Mouse (Mus musculus) kidney, embryonic 15.5 days (tissue): Measurements from ENCODE around the gene Cyb5r3. TPM values are rescaled to one million over a fixed set of nuclear protein-coding genes. Genes with fewer than 3 reads are reported as not detected.
A peak's percentile ranks its signal among the peaks of the same experiment; 100 is the strongest.

Experiments used
- ATAC-seq: fragments of 200-750 bp; cut with Nextera tagmentation; replicated peaks from 2 replicates; pipeline ENCODE4 v1.8.0; 2017; ENCODE audit warnings: moderate TSS enrichment; ENCODE audit not compliant: low FRiP score
- H3K27ac ChIP-seq: fragments of 300-500 bp; sonication (generic); 2 replicates; pipeline ENCODE4 v1.5.1; 2015; ENCODE audit warnings: mild to moderate bottlenecking, inconsistent platforms
- H3K27me3 ChIP-seq: fragments of 300-500 bp; sonication (generic); 2 replicates; pipeline ENCODE4 v1.6.1; 2015; ENCODE audit warnings: inconsistent platforms
- H3K36me3 ChIP-seq: fragments of 300-500 bp; sonication (generic); 2 replicates; pipeline ENCODE4 v1.6.1; 2015; ENCODE audit warnings: inconsistent platforms
- H3K4me1 ChIP-seq: fragments of 300-500 bp; sonication (generic); 2 replicates; pipeline ENCODE4 v1.6.1; 2015; ENCODE audit warnings: inconsistent platforms
- H3K4me2 ChIP-seq: fragments of 300-500 bp; sonication (generic); 2 replicates; pipeline ENCODE4 v1.6.1; 2015; ENCODE audit warnings: moderate library complexity, mild to moderate bottlenecking, inconsistent platforms
- H3K4me3 ChIP-seq: fragments of 300-500 bp; sonication (generic); replicated peaks from 2 replicates; pipeline ENCODE4 v1.5.1; 2015; ENCODE audit warnings: mild to moderate bottlenecking, inconsistent platforms
- H3K9ac ChIP-seq: fragments of 300-500 bp; sonication (generic); 2 replicates; pipeline ENCODE4 v1.6.1; 2015; ENCODE audit warnings: mild to moderate bottlenecking, inconsistent platforms
- H3K9me3 ChIP-seq: fragments of 300-500 bp; sonication (generic); replicated peaks from 2 replicates; pipeline ENCODE4 v1.6.1; 2016; ENCODE audit warnings: inconsistent platforms
- WGBS: fragments of 180-500 bp; shearing (Covaris S2); methylation state at CpG from one replicate; pipeline ENCODE4 v1.1.7; 2015; ENCODE audit warnings: mixed read lengths; 5-methylcytosine and 5-hydroxymethylcytosine counted together
- polyA plus RNA-seq: library from polyadenylated mRNA; unstranded; fragments of >200 nt; fragmentation: Nextera tagmentation; extraction: Ambion mirVana; gene quantifications from 2 replicates; pipeline ENCODE4 v1.2.1, GENCODE M21; 2015

Gene Cyb5r3
- polyA plus RNA-seq, 1 experiment from 2014 or later: 166 TPM

GRCm38 (mm10) chr15:83167550-83168065, 4.8 kb downstream of the Cyb5r3 start:
- H3K4me1 ChIP-seq: peaks cover 63% of the 10 kb centered on the region
- peak overlapping the region; percentile 76 for H3K27ac ChIP-seq
- H3K4me2 ChIP-seq: no peak overlapping the region
- H3K9me3 ChIP-seq: no peaks in the 10 kb centered on the region
- H3K27me3 ChIP-seq: no peaks in the 10 kb centered on the region
- no peak for ATAC-seq
- WGBS: 90% methylated on average over 8 of the region's 8 CpGs
- H3K36me3 ChIP-seq: peaks cover 9% of the 10 kb centered on the region; the same call in 1 of the 2 replicates
- H3K4me3 ChIP-seq: no peak overlapping the region
- H3K9ac ChIP-seq: no peak overlapping the region

GRCm38 (mm10) chr15:83167126-83167525, 5.3 kb downstream of the Cyb5r3 start:
- no peak for ATAC-seq
- H3K4me3 ChIP-seq: no peak overlapping the region
- H3K27me3 ChIP-seq: no peaks in the 10 kb centered on the region
- peak overlapping the region; percentile 76 for H3K27ac ChIP-seq
- no peak overlapping the region for H3K9ac ChIP-seq
- WGBS: 31% methylated on average over 5 of the region's 5 CpGs
- peaks cover 61% of the 10 kb centered on the region for H3K4me1 ChIP-seq
- H3K36me3 ChIP-seq: peaks cover 13% of the 10 kb centered on the region; the same call in 1 of the 2 replicates
- H3K9me3 ChIP-seq: no peaks in the 10 kb centered on the region
- H3K4me2 ChIP-seq: no peak overlapping the region

- ATAC-seq: no peak
- H3K27ac ChIP-seq: peak overlapping the region; percentile 76
- H3K27me3 ChIP-seq: no peaks in the 10 kb centered on the region
- WGBS: 75% methylated on average over 3 of the region's 3 CpGs
- H3K4me2 ChIP-seq: no peak overlapping the region
- H3K4me1 ChIP-seq: peaks cover 60% of the 10 kb centered on the region
- no peak overlapping the region for H3K9ac ChIP-seq
- no peaks in the 10 kb centered on the region for H3K9me3 ChIP-seq
- H3K36me3 ChIP-seq: peaks cover 18% of the 10 kb centered on the region; the same call in 1 of the 2 replicates
- H3K4me3 ChIP-seq: no peak overlapping the region
Measured at GRCm38 (mm10) chr15:83166642-83167041, 5.8 kb downstream of the Cyb5r3 start.

- Histone ChIP-seq H3K27me3 (no peaks in the 10 kb centered on the region), H3K9me3 (no peaks in the 10 kb centered on the region), H3K27ac (peak overlapping the region; percentile 76), H3K4me3 (no peak overlapping the region), H3K4me2 (no peak overlapping the region), H3K36me3 (peaks cover 27% of the 10 kb centered on the region), H3K4me1 (peaks cover 50% of the 10 kb centered on the region), H3K9ac (no peak overlapping the region)
- no peak for ATAC-seq
- WGBS: 94% methylated on average over 12 of the region's 13 CpGs
Measured at GRCm38 (mm10) chr15:83165526-83166315, 6.7 kb downstream of the Cyb5r3 start.

GRCm38 (mm10) chr15:83164971-83165471, 7.4 kb downstream of the Cyb5r3 start:
- Histone ChIP-seq H3K4me2 (no peak overlapping the region), H3K4me3 (no peak overlapping the region), H3K36me3 (peaks cover 34% of the 10 kb centered on the region), H3K27ac (peak overlapping the region; percentile 66), H3K27me3 (no peaks in the 10 kb centered on the region), H3K4me1 (peaks cover 43% of the 10 kb centered on the region), H3K9me3 (no peaks in the 10 kb centered on the region), H3K9ac (no peak overlapping the region)
- ATAC-seq: no peak; the same call in 1 of the 2 replicates
- WGBS: 55% methylated on average over 5 of the region's 5 CpGs

- Histone ChIP-seq H3K27ac (no peak overlapping the region), H3K4me1 (peaks cover 23% of the 10 kb centered on the region), H3K27me3 (no peaks in the 10 kb centered on the region), H3K36me3 (peaks cover 54% of the 10 kb centered on the region), H3K9ac (no peak overlapping the region), H3K4me3 (no peak overlapping the region), H3K4me2 (no peak overlapping the region), H3K9me3 (no peaks in the 10 kb centered on the region)
- 88% methylated on average over 11 of the region's 11 CpGs for WGBS
- no peak for ATAC-seq
Measured at GRCm38 (mm10) chr15:83162818-83163485, 9.4 kb downstream of the Cyb5r3 start.

GRCm38 (mm10) chr15:83162001-83162400, 10.4 kb downstream of the Cyb5r3 start:
- Histone ChIP-seq H3K27ac (no peak overlapping the region), H3K4me2 (no peak overlapping the region), H3K36me3 (peaks cover 62% of the 10 kb centered on the region), H3K9ac (no peak overlapping the region), H3K4me3 (no peak overlapping the region), H3K4me1 (peaks cover 14% of the 10 kb centered on the region), H3K27me3 (no peaks in the 10 kb centered on the region), H3K9me3 (no peaks in the 10 kb centered on the region)
- WGBS: 97% methylated on average over 4 of the region's 4 CpGs
- 0 out of 2 replicates have a peak, but pooled peaks have one; percentile 16 for ATAC-seq

GRCm38 (mm10) chr15:83161062-83161748, 11.2 kb downstream of the Cyb5r3 start:
- Histone ChIP-seq H3K36me3 (peaks cover 66% of the 10 kb centered on the region), H3K27ac (no peak overlapping the region), H3K4me1 (peaks cover 6% of the 10 kb centered on the region), H3K4me3 (no peak overlapping the region), H3K4me2 (no peak overlapping the region), H3K9ac (no peak overlapping the region), H3K9me3 (no peaks in the 10 kb centered on the region), H3K27me3 (no peaks in the 10 kb centered on the region)
- WGBS: 57% methylated on average over 10 of the region's 10 CpGs
- no peak for ATAC-seq

GRCm38 (mm10) chr15:83160561-83160960, 11.8 kb downstream of the Cyb5r3 start:
- ATAC-seq: no peak
- no peak overlapping the region for H3K4me3 ChIP-seq
- no peaks in the 10 kb centered on the region for H3K9me3 ChIP-seq
- H3K4me1 ChIP-seq: peaks cover 6% of the 10 kb centered on the region
- WGBS: 92% methylated on average over 4 of the region's 4 CpGs
- peaks cover 65% of the 10 kb centered on the region for H3K36me3 ChIP-seq
- no peak overlapping the region for H3K4me2 ChIP-seq
- no peaks in the 10 kb centered on the region for H3K27me3 ChIP-seq
- H3K27ac ChIP-seq: no peak overlapping the region
- H3K9ac ChIP-seq: no peak overlapping the region

- Histone ChIP-seq H3K27ac (no peak overlapping the region), H3K36me3 (peaks cover 66% of the 10 kb centered on the region), H3K4me1 (0 out of 2 replicates have a peak, but pooled peaks cover 4% of the 10 kb centered on the region), H3K9ac (no peak overlapping the region), H3K4me2 (no peak overlapping the region), H3K4me3 (no peak overlapping the region), H3K9me3 (no peaks in the 10 kb centered on the region), H3K27me3 (no peaks in the 10 kb centered on the region)
- no peak for ATAC-seq
- WGBS: 94% methylated on average over 9 of the region's 9 CpGs
Measured at GRCm38 (mm10) chr15:83159823-83160222, 12.6 kb downstream of the Cyb5r3 start.

- Histone ChIP-seq H3K36me3 (peaks cover 71% of the 10 kb centered on the region), H3K4me1 (0 out of 2 replicates have a peak, but pooled peaks cover 4% of the 10 kb centered on the region), H3K4me2 (no peak overlapping the region), H3K9me3 (no peaks in the 10 kb centered on the region), H3K27ac (no peak overlapping the region), H3K9ac (no peak overlapping the region), H3K27me3 (no peaks in the 10 kb centered on the region), H3K4me3 (no peak overlapping the region)
- 91% methylated on average over 7 of the region's 7 CpGs for WGBS
- no peak for ATAC-seq
Measured at GRCm38 (mm10) chr15:83158587-83159160, 13.7 kb downstream of the Cyb5r3 start.
